Mouse (Mus musculus): ENCODE measurements around the gene Srf.

Srf gene

GRCm38 (mm10) chr17:46511059-46511710 is 44.8 kb downstream of the Srf start:
- no peak for DNase-seq

GRCm38 (mm10) chr17:46505617-46506016 is 50.4 kb downstream of the Srf start:
- DNase-seq, result no peak

GRCm38 (mm10) chr17:46503847-46504638 is 51.9 kb downstream of the Srf start:
- DNase-seq, result no peak

- DNase-seq, result no peak
These were observed 53.2 kb downstream of the Srf start for GRCm38 (mm10) chr17:46502775-46503174.
